Mouse (Mus musculus): Measurements from ENCODE around the gene Zdhhc5.
A peak's percentile ranks its signal among the peaks of the same experiment; 100 is the strongest.
"Not testable (repeated sequence)": the region's sequence is repeated elsewhere in the genome, so short reads cannot be mapped to it uniquely, and the experiment has no call there.

The Zdhhc5 gene

GRCm38 (mm10) chr2:84734919-84735318 lies 19.9 kb upstream of the Zdhhc5 start:
- no peak for DNase-seq (ENCODE audit: low spot score)

- DNase-seq (ENCODE audit: low spot score): no peak
Observed at GRCm38 (mm10) chr2:84734351-84734864, 19.4 kb upstream of the Zdhhc5 start.

GRCm38 (mm10) chr2:84733579-84734300 lies 18.8 kb upstream of the Zdhhc5 start, which contains the start of gene Ypel4:
Ypel4 (plus strand) TSS chr2:84734058.
- DNase-seq (ENCODE audit: low spot score): no peak

GRCm38 (mm10) chr2:84732394-84732793 lies 17.4 kb upstream of the Zdhhc5 start:
- DNase-seq (ENCODE audit: low spot score): no peak

GRCm38 (mm10) chr2:84731206-84731605 lies 16.2 kb upstream of the Zdhhc5 start:
- no peak for DNase-seq (ENCODE audit: low spot score)

- DNase-seq (ENCODE audit: low spot score): not testable (repeated sequence)
Observed at GRCm38 (mm10) chr2:84728191-84728590, 13.2 kb upstream of the Zdhhc5 start.

- peak; percentile 93 for DNase-seq (ENCODE audit: low spot score)
Observed at GRCm38 (mm10) chr2:84727172-84727858, 12.3 kb upstream of the Zdhhc5 start, which contains the start of gene Clp1. Clp1 (minus strand) TSS chr2:84727350.

GRCm38 (mm10) chr2:84726716-84727115 lies 11.7 kb upstream of the Zdhhc5 start:
- DNase-seq (ENCODE audit: low spot score): no peak

GRCm38 (mm10) chr2:84725770-84726169 lies 10.8 kb upstream of the Zdhhc5 start:
- DNase-seq (ENCODE audit: low spot score): no peak

GRCm38 (mm10) chr2:84723856-84724255 lies 8.9 kb upstream of the Zdhhc5 start:
- DNase-seq (ENCODE audit: low spot score): no peak

GRCm38 (mm10) chr2:84721182-84721581 lies 6.2 kb upstream of the Zdhhc5 start:
- no peak for DNase-seq (ENCODE audit: low spot score)

GRCm38 (mm10) chr2:84720718-84721117 lies 5.7 kb upstream of the Zdhhc5 start:
- DNase-seq (ENCODE audit: low spot score): no peak

- no peak for DNase-seq (ENCODE audit: low spot score)
Observed at GRCm38 (mm10) chr2:84717357-84717756, 2.4 kb upstream of the Zdhhc5 start.

- no peak for DNase-seq (ENCODE audit: low spot score)
Observed at GRCm38 (mm10) chr2:84716423-84717355, 1.7 kb upstream of the Zdhhc5 start.

- DNase-seq (ENCODE audit: low spot score): peak; percentile 93
Observed at GRCm38 (mm10) chr2:84715562-84716361, 782 bp upstream of the Zdhhc5 start.

GRCm38 (mm10) chr2:84714422-84714810 lies 564 bp downstream of the Zdhhc5 start:
- DNase-seq (ENCODE audit: low spot score): no peak

- DNase-seq (ENCODE audit: low spot score): no peak
Observed at GRCm38 (mm10) chr2:84711898-84712297, 3.1 kb downstream of the Zdhhc5 start.

- no peak for DNase-seq (ENCODE audit: low spot score)
Observed at GRCm38 (mm10) chr2:84707523-84707922, 7.5 kb downstream of the Zdhhc5 start.

GRCm38 (mm10) chr2:84705295-84705694 lies 9.7 kb downstream of the Zdhhc5 start:
- DNase-seq (ENCODE audit: low spot score): no peak

GRCm38 (mm10) chr2:84704329-84704728 lies 10.7 kb downstream of the Zdhhc5 start:
- no peak for DNase-seq (ENCODE audit: low spot score)

GRCm38 (mm10) chr2:84703497-84703896 lies 11.5 kb downstream of the Zdhhc5 start:
- no peak for DNase-seq (ENCODE audit: low spot score)
